Mouse (Mus musculus): ENCODE measurements around the gene Mamstr. TPM values are rescaled to one million over a fixed set of nuclear protein-coding genes. Genes with fewer than 3 reads are reported as not detected.

The Mamstr gene
- polyA plus RNA-seq, 1 experiment from 2014 or later = 2.7 TPM

DNA sequence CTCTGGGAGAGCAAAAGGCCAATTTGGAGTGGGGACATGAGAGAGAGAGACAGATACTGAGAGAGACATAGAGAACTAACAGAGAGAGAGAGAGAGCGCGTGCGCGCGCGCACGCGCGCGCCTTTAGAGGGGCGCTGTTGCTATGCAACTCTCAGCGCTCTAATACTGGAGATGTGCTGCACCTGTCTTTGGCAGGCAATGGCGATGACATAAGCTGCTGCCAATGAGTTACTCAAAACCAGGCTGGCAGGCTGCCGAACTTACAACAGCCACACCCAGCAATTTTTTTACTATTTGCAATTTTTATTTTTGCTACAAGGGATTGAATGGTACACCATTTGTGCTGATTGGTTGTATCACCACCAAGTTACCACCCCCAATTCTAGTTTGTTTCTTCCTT, 28.0 kb downstream of the Mamstr start:
- 66% methylated on average over 14 of the region's 14 CpGs for WGBS
- no peak for ATAC-seq (replicated peaks)
- no peaks in the 10 kb centered on the region for H3K36me3 ChIP-seq
- no peak overlapping the region for H3K9ac ChIP-seq (replicated peaks)
- no peaks in the 10 kb centered on the region for H3K27me3 ChIP-seq
- no peak overlapping the region for H3K27ac ChIP-seq (replicated peaks)
- H3K9me3 ChIP-seq = 0 out of 2 replicates have a peak, but pooled peaks cover 2% of the 10 kb centered on the region
- no peaks in the 10 kb centered on the region for H3K4me1 ChIP-seq
- H3K4me2 ChIP-seq (replicated peaks) = no peak overlapping the region
- no peak overlapping the region for H3K4me3 ChIP-seq

DNA sequence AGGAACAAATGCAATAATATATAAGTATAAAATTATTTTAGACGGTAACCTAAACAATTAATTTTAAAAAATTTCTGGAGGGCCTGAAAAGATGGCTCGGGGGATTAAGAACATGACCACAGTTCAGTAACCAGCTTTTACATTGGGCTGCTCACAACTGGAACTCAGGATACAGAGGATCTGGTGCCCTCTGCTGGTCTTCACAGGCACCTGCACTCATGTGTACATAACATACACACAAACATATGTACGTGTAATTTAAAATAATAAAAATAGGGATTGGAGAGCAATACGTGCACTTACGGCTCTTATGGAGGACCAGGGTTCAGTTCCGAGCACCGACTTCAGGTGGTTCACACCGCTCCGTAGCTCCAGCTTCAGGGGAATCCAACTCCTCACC, 29.1 kb downstream of the Mamstr start:
- Histone ChIP-seq H3K4me1 (no peaks in the 10 kb centered on the region), H3K36me3 (no peaks in the 10 kb centered on the region), H3K4me3 (no peak overlapping the region), H3K4me2 (replicated peaks) (no peak overlapping the region), H3K9ac (replicated peaks) (no peak overlapping the region), H3K27me3 (no peaks in the 10 kb centered on the region), H3K27ac (replicated peaks) (no peak overlapping the region), H3K9me3 (0 out of 2 replicates have a peak, but pooled peaks cover 2% of the 10 kb centered on the region)
- WGBS = 94% methylated on average over 9 of the region's 9 CpGs
- no peak for ATAC-seq (replicated peaks)

DNA sequence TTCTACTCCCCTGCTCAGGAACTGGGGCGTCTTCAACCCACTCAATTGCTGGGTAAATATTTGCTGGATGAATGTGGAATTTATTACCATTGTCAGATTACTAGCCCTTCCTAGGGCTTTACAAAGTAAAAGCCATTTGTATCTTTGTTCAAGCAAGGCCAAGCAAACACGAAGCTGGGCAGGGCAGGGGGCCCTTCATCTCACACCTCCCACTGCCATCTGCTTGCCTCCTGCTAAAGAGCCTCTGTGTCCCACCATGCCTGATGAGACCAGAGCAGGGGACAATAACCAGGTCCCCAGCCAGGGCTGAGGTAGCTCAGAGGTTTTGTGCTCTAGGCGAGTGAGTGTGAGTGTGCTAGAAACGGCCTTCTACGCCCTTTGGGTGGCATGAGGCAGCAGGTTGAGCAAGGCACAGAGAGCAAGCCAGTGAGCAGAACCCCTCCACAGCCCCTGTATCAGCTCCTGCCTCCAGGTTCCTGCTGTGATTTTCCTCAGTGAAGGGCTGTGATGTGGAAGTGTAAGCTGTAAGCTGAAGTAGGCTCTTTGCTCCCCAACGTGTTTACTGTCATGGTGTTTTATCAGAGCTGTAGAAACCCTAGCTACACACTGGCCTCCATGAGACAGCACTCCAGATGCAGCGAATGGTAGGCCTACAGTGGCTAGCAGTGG, 38.0 kb downstream of the Mamstr start:
- no peak overlapping the region for H3K4me2 ChIP-seq (replicated peaks)

DNA sequence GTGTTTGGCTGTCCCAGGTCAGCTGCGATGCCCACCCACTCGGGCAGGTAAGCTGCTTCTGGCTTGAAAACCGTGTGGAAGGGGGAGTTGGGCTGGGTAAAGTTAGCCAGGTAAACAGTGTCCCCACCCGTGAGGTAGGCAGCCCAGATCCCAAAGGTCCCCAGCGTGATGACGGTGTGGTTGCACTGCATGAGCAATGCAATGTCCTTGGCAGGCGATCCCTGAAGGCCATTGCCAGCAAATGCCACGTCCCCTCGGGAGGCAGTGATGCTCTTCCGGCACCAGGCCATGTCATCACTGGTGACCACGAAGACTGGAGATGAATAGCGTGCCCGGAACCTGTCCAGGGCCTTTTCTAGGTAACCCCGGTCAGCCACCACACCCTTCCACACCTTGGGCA, 38.7 kb downstream of the Mamstr start:
- WGBS = 89% methylated on average over 14 of the region's 14 CpGs
- no peak overlapping the region for H3K27ac ChIP-seq (replicated peaks)

More for the DNA sequence above, 38.0 kb downstream of the Mamstr start:
- H3K9ac ChIP-seq (replicated peaks) = no peak overlapping the region
- H3K27ac ChIP-seq (replicated peaks) = no peak overlapping the region
- peaks cover 6% of the 10 kb centered on the region for H3K4me1 ChIP-seq
- no peak overlapping the region for H3K4me3 ChIP-seq
- no peak for ATAC-seq (replicated peaks)
- WGBS = 82% methylated on average over 7 of the region's 7 CpGs
- H3K27me3 ChIP-seq = no peaks in the 10 kb centered on the region
- H3K9me3 ChIP-seq = no peaks in the 10 kb centered on the region
- no peaks in the 10 kb centered on the region for H3K36me3 ChIP-seq

DNA sequence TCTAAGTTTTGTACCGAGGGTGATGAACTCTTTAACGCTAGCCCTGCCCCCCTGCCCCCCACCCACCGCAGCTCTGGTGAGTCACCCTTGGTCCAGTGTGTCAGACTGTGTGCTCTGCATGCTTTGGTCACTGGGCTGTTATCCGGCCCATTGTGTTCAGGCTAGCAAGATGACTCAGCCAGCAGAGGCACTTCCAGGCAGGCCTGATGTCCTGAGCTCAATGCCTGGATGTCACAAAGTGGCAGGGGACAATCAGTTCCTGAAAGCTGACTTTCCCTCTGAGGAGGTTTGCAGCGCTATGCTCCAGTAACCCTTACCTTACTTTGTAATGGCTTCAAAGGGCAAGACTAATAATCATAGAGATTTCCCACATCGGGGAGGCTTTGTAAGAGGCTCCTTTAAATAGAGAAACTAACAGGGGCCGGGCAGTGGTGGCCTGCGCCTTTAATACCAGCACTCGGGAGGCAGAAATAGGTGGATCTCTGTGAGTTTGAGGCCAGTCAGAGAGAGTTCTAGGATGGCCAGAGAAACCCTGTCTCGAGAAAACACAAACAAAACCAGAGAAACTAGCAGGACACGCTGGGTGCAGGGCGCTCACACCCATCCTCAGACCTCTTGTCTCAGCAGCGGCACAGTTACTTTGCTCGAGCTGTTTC, 40.3 kb downstream of the Mamstr start:
- H3K27me3 ChIP-seq = no peaks in the 10 kb centered on the region
- H3K9ac ChIP-seq (replicated peaks) = no peak overlapping the region
- H3K4me1 ChIP-seq = peaks cover 8% of the 10 kb centered on the region
- no peaks in the 10 kb centered on the region for H3K9me3 ChIP-seq
- no peaks in the 10 kb centered on the region for H3K36me3 ChIP-seq
- WGBS = 72% methylated on average over 14 of the region's 14 CpGs
- no peak overlapping the region for H3K4me3 ChIP-seq
- H3K27ac ChIP-seq (replicated peaks) = no peak overlapping the region
- no peak overlapping the region for H3K4me2 ChIP-seq (replicated peaks)
- ATAC-seq (replicated peaks) = no peak

More for the DNA sequence above, 38.7 kb downstream of the Mamstr start:
- H3K4me2 ChIP-seq (replicated peaks) = no peak overlapping the region
- H3K4me3 ChIP-seq = no peak overlapping the region
- H3K4me1 ChIP-seq = peaks cover 8% of the 10 kb centered on the region
- H3K36me3 ChIP-seq = no peaks in the 10 kb centered on the region
- no peaks in the 10 kb centered on the region for H3K27me3 ChIP-seq
- no peak overlapping the region for H3K9ac ChIP-seq (replicated peaks)
- no peak for ATAC-seq (replicated peaks)
- no peaks in the 10 kb centered on the region for H3K9me3 ChIP-seq

DNA sequence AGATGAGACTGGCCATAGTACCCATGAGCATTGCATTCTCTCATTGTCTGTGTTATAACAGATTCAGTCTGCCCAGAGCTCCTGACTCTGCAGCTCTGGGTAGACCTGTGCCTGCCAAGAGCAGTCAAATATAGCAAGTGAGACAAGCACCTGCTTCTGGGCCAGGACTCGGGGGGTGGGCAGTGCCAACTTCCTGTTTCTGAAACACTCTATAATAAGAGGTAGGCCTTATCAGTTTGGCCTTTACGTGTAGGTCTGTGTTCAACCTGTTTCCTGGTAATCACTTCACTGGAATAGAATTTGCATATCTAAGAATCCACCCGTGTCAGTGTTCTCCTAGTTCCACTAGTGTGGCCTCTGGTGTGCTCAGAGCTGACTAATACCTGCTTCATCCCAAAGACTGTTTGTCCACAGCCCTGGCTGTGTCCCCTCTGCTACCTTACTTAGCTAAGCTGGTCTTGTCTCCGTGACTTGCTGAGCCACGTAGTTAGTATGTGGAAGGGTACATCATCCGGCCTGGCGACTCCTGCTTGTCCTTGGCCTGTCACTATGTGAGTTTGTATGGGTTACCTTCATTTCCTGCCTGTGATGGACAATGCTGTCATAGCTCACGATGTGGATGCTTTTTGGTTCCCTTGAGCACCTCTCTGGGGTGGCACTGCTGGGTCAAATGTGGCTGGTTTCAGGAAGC, 41.4 kb downstream of the Mamstr start:
- Histone ChIP-seq H3K4me2 (replicated peaks) (no peak overlapping the region), H3K4me3 (no peak overlapping the region), H3K9me3 (no peaks in the 10 kb centered on the region), H3K4me1 (peaks cover 8% of the 10 kb centered on the region), H3K27ac (replicated peaks) (no peak overlapping the region), H3K9ac (replicated peaks) (no peak overlapping the region), H3K36me3 (no peaks in the 10 kb centered on the region), H3K27me3 (no peaks in the 10 kb centered on the region)
- 89% methylated on average over 8 of the region's 8 CpGs for WGBS
- no peak for ATAC-seq (replicated peaks)

DNA sequence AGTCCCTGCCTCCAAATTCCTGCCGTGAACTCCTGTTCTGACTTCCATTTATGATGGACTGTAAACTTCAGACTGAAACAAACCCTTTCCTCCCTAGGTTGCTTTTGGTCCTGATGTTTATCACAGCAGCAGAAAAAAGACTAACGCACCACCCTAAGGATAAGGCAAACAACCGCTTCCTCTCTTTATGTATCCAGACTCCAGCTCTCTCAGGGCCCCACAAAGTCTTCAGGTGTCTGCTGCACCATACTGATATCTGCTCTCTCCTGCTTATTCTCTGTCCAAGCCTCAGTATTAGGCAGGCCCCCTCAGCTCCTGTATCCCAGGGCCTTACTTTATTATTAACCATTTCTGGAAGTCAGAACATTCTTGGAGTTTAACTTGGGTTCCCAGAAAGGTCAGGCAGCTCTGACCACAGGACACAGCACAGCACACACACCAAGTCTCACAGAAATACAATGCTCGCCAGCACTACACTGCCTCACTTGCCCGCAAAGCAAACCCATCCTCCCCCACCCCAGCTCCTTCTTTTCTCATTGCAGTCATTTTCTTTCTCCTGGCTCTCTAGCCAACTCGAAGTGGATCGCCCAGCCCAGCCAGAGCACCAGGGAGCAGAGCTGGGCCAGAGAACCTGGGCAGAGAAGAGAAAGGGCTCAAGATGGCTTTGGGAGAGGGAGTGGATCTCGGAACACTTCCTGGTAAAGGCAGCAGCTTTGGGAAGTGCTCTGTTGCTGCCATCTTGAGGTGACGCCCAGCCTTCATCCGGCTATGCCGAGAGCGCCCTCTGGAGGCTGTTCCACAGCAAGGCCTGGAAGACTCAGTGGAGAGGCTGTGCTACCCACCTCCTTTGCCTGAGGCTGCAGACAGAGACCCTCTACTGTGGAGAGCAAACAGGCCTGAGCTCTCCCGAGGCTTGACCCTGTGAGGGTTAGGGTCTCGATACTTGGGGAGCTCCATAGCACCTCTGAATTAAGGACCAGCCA, 42.7 kb downstream of the Mamstr start:
- H3K27me3 ChIP-seq = no peaks in the 10 kb centered on the region
- peak overlapping the region; percentile 16 for H3K4me3 ChIP-seq
- peak overlapping the region; percentile 69 for H3K27ac ChIP-seq (replicated peaks)
- peaks cover 8% of the 10 kb centered on the region for H3K4me1 ChIP-seq
- no peaks in the 10 kb centered on the region for H3K9me3 ChIP-seq
- 0 out of 2 replicates have a peak overlapping the region, but pooled peaks have one; percentile 33 for H3K9ac ChIP-seq (replicated peaks)
- WGBS = 29% methylated on average over 14 of the region's 14 CpGs
- peak overlapping the region; percentile 32 for H3K4me2 ChIP-seq (replicated peaks)
- peak; percentile 79 for ATAC-seq (replicated peaks)
- no peaks in the 10 kb centered on the region for H3K36me3 ChIP-seq

DNA sequence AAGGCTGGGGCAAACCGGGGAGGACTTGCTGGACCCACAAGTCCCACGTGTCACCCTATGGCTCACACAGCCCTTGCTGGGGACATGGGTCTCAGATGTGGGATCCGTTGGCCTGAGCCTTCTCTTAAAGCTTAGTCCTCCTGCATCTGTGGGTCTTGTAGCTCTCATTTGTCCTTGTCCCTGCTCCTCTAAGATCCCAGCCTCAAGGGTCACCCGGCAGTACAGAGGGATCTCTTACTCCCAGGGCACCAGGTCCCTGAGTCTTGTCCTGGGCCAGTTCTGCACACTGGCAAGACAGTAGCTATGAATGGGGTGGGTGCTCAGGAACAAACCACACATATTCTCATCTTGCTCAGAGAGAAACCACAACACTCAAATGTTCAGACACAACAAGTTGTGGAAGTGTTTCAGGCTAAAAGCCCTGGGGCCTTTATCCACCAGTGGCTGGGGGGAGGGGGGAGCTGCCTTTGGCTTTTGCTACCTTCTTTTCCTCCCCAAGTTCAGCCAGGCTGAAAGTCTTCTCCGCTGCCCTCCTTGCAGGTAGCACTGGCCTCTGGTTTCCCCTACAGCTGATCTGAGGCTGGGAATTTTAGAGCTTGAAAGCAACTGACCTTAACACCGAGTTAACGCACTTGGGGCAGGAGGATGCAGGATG, 43.7 kb downstream of the Mamstr start, which contains the start of gene Ntn5:
Ntn5 (plus strand) TSS at position 627 of the 655 bp plus-strand sequence.
- H3K9me3 ChIP-seq = no peaks in the 10 kb centered on the region
- WGBS = 75% methylated on average over 7 of the region's 7 CpGs
- H3K36me3 ChIP-seq = no peaks in the 10 kb centered on the region
- no peak within 1 kb of the TSS for H3K4me2 ChIP-seq (replicated peaks)
- no peak for ATAC-seq (replicated peaks)
- no peak within 1 kb of the TSS for H3K9ac ChIP-seq (replicated peaks)
- peaks cover 8% of the 10 kb centered on the region for H3K4me1 ChIP-seq
- H3K27ac ChIP-seq (replicated peaks) = peak within 1 kb of the TSS; percentile 69
- no peak within 1 kb of the TSS for H3K4me3 ChIP-seq
- H3K27me3 ChIP-seq = no peaks in the 10 kb centered on the region

DNA sequence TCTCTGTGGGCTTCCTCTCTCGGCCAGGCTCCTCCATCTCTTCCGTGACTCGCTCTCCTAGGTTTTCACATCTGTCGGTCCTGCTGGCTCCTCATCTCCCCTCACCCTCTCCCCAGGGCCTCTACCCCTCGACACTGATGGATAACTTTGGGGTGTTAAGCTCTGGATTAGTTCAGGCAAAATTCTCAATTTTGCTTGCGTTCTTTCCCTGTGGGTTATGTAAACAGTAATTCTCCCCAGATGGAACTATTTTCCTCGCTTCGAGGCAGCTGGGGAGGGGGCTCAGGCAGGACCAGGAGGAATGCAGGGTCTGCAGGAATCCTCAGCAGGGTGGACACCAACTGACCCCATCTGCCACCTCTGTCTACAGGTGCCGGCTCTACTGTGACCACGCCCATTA, 46.0 kb downstream of the Mamstr start:
- H3K9me3 ChIP-seq = no peaks in the 10 kb centered on the region
- no peak overlapping the region for H3K9ac ChIP-seq (replicated peaks)
- H3K4me3 ChIP-seq = no peak overlapping the region
- H3K36me3 ChIP-seq = no peaks in the 10 kb centered on the region
- H3K27ac ChIP-seq (replicated peaks) = no peak overlapping the region
- ATAC-seq (replicated peaks) = no peak
- 75% methylated on average over 10 of the region's 10 CpGs for WGBS
- H3K4me1 ChIP-seq = peaks cover 8% of the 10 kb centered on the region
- H3K27me3 ChIP-seq = no peaks in the 10 kb centered on the region
- H3K4me2 ChIP-seq (replicated peaks) = no peak overlapping the region

DNA sequence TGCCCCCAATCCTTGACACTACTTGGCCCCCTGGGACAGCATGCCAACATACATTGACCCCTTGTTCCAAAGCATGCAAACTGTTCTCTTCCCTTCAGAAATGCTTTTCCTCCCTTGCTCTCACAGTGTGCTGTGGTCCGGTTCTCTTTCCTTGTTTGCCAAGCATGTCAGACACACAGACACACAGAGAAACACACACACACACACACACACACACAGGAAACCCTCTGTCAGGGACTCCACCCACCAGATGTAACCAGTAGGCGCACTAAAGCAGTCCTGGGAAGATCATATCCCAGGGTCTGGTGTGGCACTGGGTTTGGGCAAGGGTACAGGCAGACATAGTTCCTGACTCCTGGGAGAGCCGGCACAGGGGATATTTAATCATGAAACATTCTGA, 47.1 kb downstream of the Mamstr start:
- no peak overlapping the region for H3K27ac ChIP-seq (replicated peaks)
- no peaks in the 10 kb centered on the region for H3K36me3 ChIP-seq
- H3K4me2 ChIP-seq (replicated peaks) = no peak overlapping the region
- ATAC-seq (replicated peaks) = no peak
- 77% methylated on average over 3 of the region's 3 CpGs for WGBS
- H3K9ac ChIP-seq (replicated peaks) = no peak overlapping the region
- H3K27me3 ChIP-seq = no peaks in the 10 kb centered on the region
- no peaks in the 10 kb centered on the region for H3K9me3 ChIP-seq
- H3K4me3 ChIP-seq = no peak overlapping the region
- H3K4me1 ChIP-seq = peaks cover 8% of the 10 kb centered on the region

DNA sequence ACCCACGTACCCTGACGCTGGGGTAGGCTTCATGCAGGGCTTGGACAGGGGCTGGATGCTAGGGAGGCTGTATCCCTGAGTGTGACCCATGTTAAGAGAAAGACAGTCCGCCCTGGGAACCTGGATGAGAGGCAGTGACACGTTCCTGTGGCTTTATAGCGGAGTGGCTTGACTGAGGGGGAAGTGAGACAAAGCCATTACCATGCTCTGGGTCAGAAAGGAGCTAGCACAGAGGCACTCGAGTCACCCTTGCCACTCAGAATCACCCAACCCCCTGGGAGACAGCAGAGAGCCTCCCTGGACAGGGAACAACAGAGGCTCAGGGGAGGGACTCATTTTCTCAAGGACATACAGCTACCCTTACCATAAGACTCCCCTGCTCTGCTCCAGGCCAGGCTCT, 49.3 kb downstream of the Mamstr start:
- WGBS = 71% methylated on average over 6 of the region's 6 CpGs
- no peak for ATAC-seq (replicated peaks)
- Histone ChIP-seq H3K4me1 (no peaks in the 10 kb centered on the region), H3K9me3 (no peaks in the 10 kb centered on the region), H3K4me3 (no peak overlapping the region), H3K27me3 (no peaks in the 10 kb centered on the region), H3K9ac (replicated peaks) (no peak overlapping the region), H3K27ac (replicated peaks) (no peak overlapping the region), H3K4me2 (replicated peaks) (no peak overlapping the region), H3K36me3 (no peaks in the 10 kb centered on the region)
